Mouse (Mus musculus): ENCODE measurements around the gene Stx2. TPM values are rescaled to one million over a fixed set of nuclear protein-coding genes. Genes with fewer than 3 reads are reported as not detected.

Gene Stx2
- total RNA-seq, 2 experiments from 2014 or later = 17.8 to 21.8 TPM

DNA sequence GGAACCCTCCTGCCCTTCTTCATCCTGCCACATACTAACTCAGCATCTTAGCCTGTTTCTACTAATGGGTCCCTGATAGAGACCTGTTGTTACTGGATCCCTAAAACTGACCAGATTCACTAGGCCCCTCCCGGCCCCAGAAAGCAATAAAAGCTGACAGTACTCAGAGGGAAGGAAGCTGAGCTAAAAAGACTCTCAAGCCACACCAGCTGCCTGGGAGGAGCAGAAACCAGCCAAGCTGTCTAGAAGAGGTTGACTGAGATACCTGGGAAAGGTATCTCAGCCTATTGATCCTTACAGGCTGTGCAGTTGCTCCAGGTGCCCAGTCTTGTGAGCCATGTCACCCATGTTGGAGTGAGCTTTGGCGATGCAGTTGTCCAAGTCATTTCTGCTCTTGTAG, 17.4 kb upstream of the Stx2 start:
- intact Hi-C loops (cut with DNase I) = no loop called here
- Histone ChIP-seq H3K4me3 (no peak overlapping the region), H3K27ac (no peak overlapping the region)
- TF ChIP-seq CTCF (IDR thresholded peaks at IDR 0.05) = no peak
- DNase-seq (ENCODE audit: extremely low spot score in 1 of 2, low spot score in 2 of 2) = no peak

DNA sequence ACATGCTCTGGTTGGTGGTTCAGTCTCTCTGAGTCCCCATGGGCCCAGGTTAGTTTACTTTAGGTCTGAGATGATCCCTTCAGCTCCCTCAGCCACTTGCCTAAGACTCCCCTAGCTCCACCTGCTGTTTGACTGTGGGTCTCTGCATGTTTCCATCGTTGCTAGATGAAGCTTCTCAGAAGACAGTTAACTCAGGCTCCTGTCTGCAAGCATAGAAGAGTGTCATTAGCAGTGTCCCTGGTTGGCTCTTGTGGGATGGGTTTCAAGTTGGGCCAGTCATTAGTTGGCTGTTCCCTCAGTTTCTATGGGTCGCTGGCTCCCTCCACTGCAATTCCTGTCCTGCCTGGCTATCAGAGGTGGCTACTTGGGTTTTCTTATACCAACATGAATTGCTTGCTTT, 16.7 kb upstream of the Stx2 start:
- TF ChIP-seq CTCF (IDR thresholded peaks at IDR 0.05) = no peak; the same call in 1 of the 2 replicates
- Histone ChIP-seq H3K4me3 (no peak overlapping the region), H3K27ac (no peak overlapping the region)
- intact Hi-C loops (cut with DNase I) = no loop called here
- no peak for DNase-seq (ENCODE audit: extremely low spot score in 1 of 2, low spot score in 2 of 2)

DNA sequence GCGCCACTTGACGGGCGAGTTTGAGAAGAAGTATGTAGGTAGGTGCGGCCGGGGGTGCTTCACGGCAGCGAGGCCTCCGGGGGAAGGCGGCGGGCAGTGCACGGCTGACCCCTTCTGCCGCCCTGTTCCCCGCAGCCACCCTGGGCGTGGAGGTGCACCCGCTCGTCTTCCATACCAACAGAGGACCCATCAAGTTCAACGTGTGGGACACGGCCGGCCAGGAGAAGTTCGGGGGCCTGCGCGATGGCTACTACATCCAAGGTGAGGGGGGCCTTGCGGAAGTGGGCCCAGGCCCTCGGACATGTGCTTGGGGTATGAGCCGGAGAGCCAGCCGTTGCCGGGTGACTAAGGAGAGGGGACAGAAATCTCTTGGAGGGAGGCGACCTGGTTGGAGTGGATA, 12.4 kb upstream of the Stx2 start:
- no peak for DNase-seq (ENCODE audit: extremely low spot score in 1 of 2, low spot score in 2 of 2)
- no peak for TF ChIP-seq CTCF (IDR thresholded peaks at IDR 0.05)
- H3K4me3 ChIP-seq = peak overlapping the region; percentile 92
- peak overlapping the region; percentile 93 for H3K27ac ChIP-seq
- intact Hi-C loops (cut with DNase I) = no loop called here

DNA sequence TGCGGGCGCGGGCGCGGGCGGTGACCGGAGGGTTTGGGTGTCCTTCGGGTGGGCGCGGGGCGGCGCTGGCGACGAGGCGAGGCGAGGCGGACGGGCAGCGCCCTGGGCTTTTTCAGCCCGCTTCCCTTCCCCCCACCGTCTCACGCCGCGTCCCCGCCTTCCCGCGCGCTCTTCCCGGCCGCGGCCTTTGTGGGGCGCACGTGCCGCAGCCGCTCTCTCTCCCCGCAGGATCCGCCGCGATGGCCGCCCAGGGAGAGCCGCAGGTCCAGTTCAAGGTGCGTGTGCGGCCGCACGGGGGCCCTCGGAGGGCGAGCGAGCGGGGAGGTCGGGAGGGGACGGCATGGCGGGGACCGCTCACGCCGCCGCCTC, 11.9 kb upstream of the Stx2 start:
- TF ChIP-seq CTCF (IDR thresholded peaks at IDR 0.05) = no peak; the same call in none of the 2 replicates
- DNase-seq (ENCODE audit: extremely low spot score in 1 of 2, low spot score in 2 of 2) = no peak
- H3K4me3 ChIP-seq = peak overlapping the region; percentile 92
- peak overlapping the region; percentile 93 for H3K27ac ChIP-seq
- intact Hi-C loops (cut with DNase I) = no loop called here

DNA sequence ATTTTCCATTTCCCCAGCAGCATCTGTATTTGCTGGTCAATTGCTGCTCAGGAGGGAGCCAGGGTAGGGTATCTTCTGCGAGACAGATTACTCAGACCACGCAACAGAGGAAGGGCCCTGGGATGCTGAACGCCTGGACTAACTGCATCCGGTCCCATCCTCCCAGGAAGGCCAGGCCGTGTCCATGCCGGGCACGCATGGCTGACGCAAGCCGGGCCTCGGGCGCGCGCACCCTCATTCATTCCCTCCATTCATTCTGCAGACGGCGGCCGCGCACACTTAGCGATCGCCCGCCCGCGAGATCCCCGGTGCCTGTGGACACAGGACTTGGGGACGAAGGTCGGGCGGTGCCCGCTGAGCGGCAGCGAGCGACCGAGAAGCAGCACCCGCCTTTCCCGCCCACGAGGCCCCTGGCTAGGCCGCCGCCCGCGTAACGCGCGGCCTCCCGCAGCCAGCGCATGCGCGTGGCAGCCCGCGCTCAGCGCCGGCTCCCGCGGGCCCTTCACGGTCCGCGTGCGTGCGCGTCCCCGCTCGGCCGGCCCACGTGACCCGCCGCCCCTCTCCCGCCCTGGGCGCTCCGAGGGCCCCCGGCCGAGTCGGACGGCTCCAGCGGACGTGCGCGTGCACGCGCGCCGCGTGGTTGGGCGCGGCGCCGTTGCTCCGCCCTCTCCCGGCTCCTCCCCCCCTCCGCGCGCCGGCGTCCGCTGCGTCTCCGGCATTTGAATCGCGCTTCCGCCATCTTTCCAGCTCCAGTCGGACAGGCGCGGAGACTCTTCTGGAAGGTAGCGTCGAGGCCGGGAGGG, 11.3 kb upstream of the Stx2 start, which contains the start of gene Ran:
TSS of gene Ran (plus strand) at position 573 of the 803 bp plus-strand sequence.
- Histone ChIP-seq H3K27ac (peak within 1 kb of the TSS; percentile 99), H3K4me3 (peak within 1 kb of the TSS; percentile 92)
- peak; percentile 96 to 97 for DNase-seq (ENCODE audit: extremely low spot score in 1 of 2, low spot score in 2 of 2)
- no peak for TF ChIP-seq CTCF (IDR thresholded peaks at IDR 0.05)
- intact Hi-C loops (cut with DNase I) = no loop called here

DNA sequence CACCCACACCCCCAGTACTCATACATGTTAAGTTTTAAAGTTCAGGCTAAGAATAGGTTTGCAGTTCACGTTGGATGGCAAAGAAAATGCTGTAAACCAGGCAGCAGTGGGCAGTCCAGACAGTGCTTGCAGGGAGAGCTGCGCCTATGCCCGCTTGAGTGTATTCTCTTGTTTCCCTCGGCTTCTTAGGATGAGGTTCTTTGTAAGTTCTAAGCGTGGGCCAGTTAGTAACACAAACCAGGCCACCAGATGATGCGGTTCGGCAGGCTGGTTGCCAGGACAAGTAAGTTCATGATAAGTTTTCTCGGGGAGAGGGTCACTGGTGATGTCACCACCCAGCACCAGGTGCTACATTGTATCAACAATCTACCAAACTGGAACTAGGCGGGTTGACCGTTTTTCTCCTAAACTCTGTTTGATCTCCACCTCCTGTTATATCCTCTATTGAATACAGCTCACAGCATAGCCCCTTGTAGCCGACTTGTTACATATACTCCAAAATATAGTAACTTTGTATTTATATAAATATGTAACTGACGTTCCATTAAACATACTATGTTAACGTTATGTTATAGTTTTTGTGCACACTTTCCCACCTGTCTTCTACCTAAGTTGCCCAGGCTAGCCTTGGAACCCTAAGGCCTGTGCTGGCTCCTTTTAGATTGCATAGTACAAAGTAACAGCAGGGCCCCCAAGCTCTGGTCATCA, 10.6 kb upstream of the Stx2 start:
- intact Hi-C loops (cut with DNase I) = no loop called here
- DNase-seq (ENCODE audit: extremely low spot score in 1 of 2, low spot score in 2 of 2) = no peak
- TF ChIP-seq CTCF (IDR thresholded peaks at IDR 0.05) = no peak
- Histone ChIP-seq H3K27ac (peak overlapping the region; percentile 99), H3K4me3 (peak overlapping the region; percentile 92)

DNA sequence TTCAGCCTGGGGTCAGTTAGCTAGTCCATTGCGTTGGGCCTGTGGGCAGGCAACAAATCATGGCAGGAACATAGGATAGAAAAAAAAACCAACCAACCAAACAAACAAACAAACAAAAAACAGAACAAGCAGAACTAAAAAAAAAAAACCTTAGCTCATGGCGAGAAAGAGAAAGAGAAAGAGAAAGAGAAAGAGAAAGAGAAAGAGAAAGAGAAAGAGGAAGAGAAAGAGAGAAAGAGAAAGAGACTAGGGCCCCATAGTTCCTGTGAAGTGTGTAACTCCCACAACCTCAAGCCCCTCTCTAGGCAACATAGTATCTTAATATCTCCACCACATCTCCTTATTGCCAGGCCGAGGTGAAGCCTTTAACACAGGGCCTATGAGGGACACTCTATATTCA, 8.0 kb upstream of the Stx2 start:
- no peak for DNase-seq (ENCODE audit: extremely low spot score in 1 of 2, low spot score in 2 of 2)
- Histone ChIP-seq H3K4me3 (no peak overlapping the region), H3K27ac (no peak overlapping the region)
- intact Hi-C loops (cut with DNase I) = no loop called here
- TF ChIP-seq CTCF (IDR thresholded peaks at IDR 0.05) = no peak

DNA sequence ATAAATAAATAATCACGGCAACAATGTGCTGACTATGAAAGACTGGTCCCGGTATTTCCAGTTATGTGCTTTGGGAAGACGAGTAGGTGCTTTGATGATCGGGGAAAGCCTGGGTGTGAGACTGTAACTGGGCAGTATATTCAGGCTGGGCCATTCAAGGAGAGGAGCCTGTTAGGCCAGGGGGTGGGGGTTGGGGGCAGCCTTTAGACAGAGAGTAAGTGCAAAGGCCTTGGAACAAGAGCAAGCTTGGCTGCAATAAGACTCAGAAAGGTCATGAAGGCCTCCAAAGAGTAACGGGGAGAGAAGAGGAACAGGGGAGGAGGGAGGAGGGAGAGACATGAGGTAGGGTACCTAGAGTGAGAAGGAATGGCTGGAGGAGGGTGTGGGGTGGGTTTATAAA, 7.2 kb upstream of the Stx2 start:
- no peak for TF ChIP-seq CTCF (IDR thresholded peaks at IDR 0.05)
- DNase-seq (ENCODE audit: extremely low spot score in 1 of 2, low spot score in 2 of 2) = no peak
- Histone ChIP-seq H3K4me3 (no peak overlapping the region), H3K27ac (no peak overlapping the region)
- intact Hi-C loops (cut with DNase I) = no loop called here

DNA sequence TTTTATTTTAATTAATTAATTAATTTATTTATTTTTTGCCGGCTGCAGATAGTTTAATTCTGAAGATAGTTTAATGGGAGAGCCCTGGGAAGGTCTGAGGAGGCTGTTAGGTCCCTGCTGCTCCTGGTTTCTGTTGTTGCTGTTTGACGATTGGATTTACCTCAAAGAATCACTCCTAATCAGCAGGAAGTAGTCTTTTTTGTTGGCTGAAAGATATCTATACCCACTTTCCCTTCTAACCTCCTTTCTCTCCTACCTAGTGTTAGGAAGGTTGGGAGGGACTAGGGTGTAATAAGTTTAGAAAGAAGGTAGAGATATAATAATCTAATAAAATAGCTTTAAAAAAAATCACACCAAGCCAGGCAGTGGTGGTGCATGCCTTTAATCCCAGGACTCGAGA, 6.6 kb upstream of the Stx2 start:
- intact Hi-C loops (cut with DNase I) = no loop called here
- TF ChIP-seq CTCF (IDR thresholded peaks at IDR 0.05) = no peak
- DNase-seq (ENCODE audit: extremely low spot score in 1 of 2, low spot score in 2 of 2) = no peak
- H3K4me3 ChIP-seq = no peak overlapping the region
- no peak overlapping the region for H3K27ac ChIP-seq

DNA sequence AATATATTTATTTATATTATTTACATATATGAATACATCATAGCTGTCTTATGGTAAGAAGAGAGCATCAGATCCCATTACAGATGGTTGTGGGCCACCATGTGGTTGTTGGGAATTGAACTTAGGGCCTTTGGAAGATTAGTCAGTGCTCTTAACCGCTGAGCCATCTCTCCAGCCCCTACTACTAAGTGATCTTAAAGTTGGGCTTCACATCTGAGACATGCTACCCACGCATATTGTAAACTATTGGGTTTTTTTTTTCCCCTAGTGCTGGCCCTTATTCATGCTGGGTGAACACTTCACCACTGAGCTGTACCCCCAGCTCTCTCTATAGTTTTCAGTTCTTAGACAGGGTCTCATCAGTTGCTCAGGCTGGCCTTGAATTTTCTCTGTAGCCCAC, 2.6 kb upstream of the Stx2 start:
- TF ChIP-seq CTCF (IDR thresholded peaks at IDR 0.05) = no peak
- no peak overlapping the region for H3K27ac ChIP-seq
- no peak overlapping the region for H3K4me3 ChIP-seq
- intact Hi-C loops (cut with DNase I) = no loop called here
- no peak for DNase-seq (ENCODE audit: extremely low spot score in 1 of 2, low spot score in 2 of 2)

DNA sequence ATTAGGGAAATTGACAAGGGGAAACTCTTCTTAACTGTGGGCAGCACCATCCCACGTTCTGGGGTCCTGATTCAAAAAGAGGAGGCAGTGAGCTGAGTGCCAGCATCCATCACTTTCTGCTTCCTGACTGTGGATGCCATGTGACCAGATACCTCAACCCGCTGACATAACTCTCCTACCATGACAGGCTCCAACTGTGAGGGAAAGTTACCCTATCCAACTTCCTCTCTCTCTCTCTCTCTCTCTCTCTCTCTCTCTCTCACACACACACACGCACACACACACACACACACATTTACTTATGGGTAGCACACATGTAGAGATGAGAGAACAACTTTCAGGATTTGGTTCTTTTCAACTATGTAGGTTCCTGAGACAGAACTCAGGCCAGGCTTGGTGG, 1.2 kb upstream of the Stx2 start:
- Histone ChIP-seq H3K4me3 (no peak overlapping the region), H3K27ac (no peak overlapping the region)
- DNase-seq (ENCODE audit: extremely low spot score in 1 of 2, low spot score in 2 of 2) = no peak
- intact Hi-C loops (cut with DNase I) = no loop called here
- TF ChIP-seq CTCF (IDR thresholded peaks at IDR 0.05) = no peak

DNA sequence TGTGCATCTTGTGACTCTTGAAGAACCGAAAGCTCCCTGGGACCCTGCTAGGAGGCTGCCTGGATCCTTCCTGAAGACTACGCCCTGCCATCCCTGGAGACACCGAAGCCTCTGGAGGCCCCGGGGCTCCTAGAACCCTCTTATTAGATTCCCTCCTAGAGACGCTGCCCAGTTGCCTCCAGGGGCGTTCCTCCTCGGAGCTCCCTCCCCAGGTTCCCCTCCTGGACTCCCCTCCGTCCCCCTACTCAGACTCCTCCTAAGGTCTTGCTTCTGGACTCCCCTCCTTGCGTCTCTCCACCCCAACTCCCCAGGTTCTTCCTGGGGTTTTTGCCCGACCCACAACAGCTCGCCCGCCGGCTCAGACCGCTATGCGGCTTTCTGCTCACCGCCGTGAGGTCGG, 366 bp downstream of the Stx2 start:
- intact Hi-C loops (cut with DNase I) = no loop called here
- no peak; the same call in 1 of the 2 replicates for TF ChIP-seq CTCF (IDR thresholded peaks at IDR 0.05)
- no peak for DNase-seq (ENCODE audit: extremely low spot score in 1 of 2, low spot score in 2 of 2)
- Histone ChIP-seq H3K27ac (peak overlapping the region; percentile 83), H3K4me3 (peak overlapping the region; percentile 63)

Measured in left cerebral cortex, adult 2 months (tissue).